ENCODE assay signal across 8 mouse cellular contexts in genomic region chr19:47317063-47317938, GRCm38 (mm10).
DNase-seq lines count a peak whose midpoint lies in the region; ATAC-seq and TF ChIP-seq lines count a peak whose summit lies in the region.

No protein-coding gene starts in this region.

- 72% methylated on average over 15 of the region's 15 CpGs for WGBS in midbrain, embryonic 10.5 days
- 59% methylated on average over 15 of the region's 15 CpGs for WGBS in midbrain, embryonic 15.5 days
- WGBS in forebrain, embryonic 12.5 days, result 62% methylated on average over 15 of the region's 15 CpGs
- WGBS in stomach, postnatal 0 days, result 50% methylated on average over 15 of the region's 15 CpGs

- no peak overlapping the region for H3K9ac ChIP-seq in midbrain, embryonic 15.5 days
- H3K9ac ChIP-seq in forebrain, embryonic 12.5 days, result no peak overlapping the region
- peak overlapping the region; percentile 1; the same call in 1 of the 2 replicates for H3K9ac ChIP-seq in stomach, postnatal 0 days (ENCODE audit: low read length)

- H3K36me3 ChIP-seq in midbrain, embryonic 10.5 days, result no peaks in the 10 kb centered on the region
- no peaks in the 10 kb centered on the region for H3K36me3 ChIP-seq in midbrain, embryonic 15.5 days (replicated peaks)
- H3K36me3 ChIP-seq in forebrain, embryonic 12.5 days (replicated peaks), result no peaks in the 10 kb centered on the region
- H3K36me3 ChIP-seq in stomach, postnatal 0 days (ENCODE audit: control insufficient read depth, insufficient read depth, low read length), result no peaks in the 10 kb centered on the region

- TF ChIP-seq CTCF in stomach, postnatal 0 days (IDR thresholded peaks at IDR 0.05; ENCODE audit: low read depth), result peak; percentile 26

- no peaks in the 10 kb centered on the region for H3K9me3 ChIP-seq in midbrain, embryonic 10.5 days (replicated peaks)
- H3K9me3 ChIP-seq in midbrain, embryonic 15.5 days, result no peaks in the 10 kb centered on the region
- H3K9me3 ChIP-seq in forebrain, embryonic 12.5 days, result no peaks in the 10 kb centered on the region
- no peaks in the 10 kb centered on the region for H3K9me3 ChIP-seq in stomach, postnatal 0 days (ENCODE audit: control insufficient read depth, low read length)

- ATAC-seq in midbrain, embryonic 15.5 days (replicated peaks), result no peak
- ATAC-seq in forebrain, embryonic 12.5 days (ENCODE audit: low FRiP score), result peak; percentile 31; the same call in 1 of the 2 replicates
- ATAC-seq in stomach, postnatal 0 days (ENCODE audit: low FRiP score, low TSS enrichment), result no peak

- peak overlapping the region; percentile 50; the same call in 1 of the 2 replicates for H3K27ac ChIP-seq in midbrain, embryonic 10.5 days (replicated peaks)
- no peak overlapping the region for H3K27ac ChIP-seq in midbrain, embryonic 15.5 days
- peak overlapping the region; percentile 62 for H3K27ac ChIP-seq in forebrain, embryonic 12.5 days
- H3K27ac ChIP-seq in stomach, postnatal 0 days (replicated peaks), result peak overlapping the region; percentile 97

- H3K4me3 ChIP-seq in midbrain, embryonic 10.5 days, result no peak overlapping the region
- H3K4me3 ChIP-seq in midbrain, embryonic 15.5 days, result no peak overlapping the region
- no peak overlapping the region for H3K4me3 ChIP-seq in forebrain, embryonic 12.5 days (replicated peaks)
- H3K4me3 ChIP-seq in stomach, postnatal 0 days (ENCODE audit: low read depth, low read length), result no peak overlapping the region

- intact Hi-C loops in heart, postnatal 14 days (cut with DNase I), result no loop called here
- intact Hi-C loops in left cerebral cortex, postnatal 25 days (cut with DNase I), result no loop called here

- H3K4me2 ChIP-seq in midbrain, embryonic 15.5 days, result no peak overlapping the region
- H3K4me2 ChIP-seq in forebrain, embryonic 12.5 days, result no peak overlapping the region
- no peak overlapping the region; the same call in 1 of the 2 replicates for H3K4me2 ChIP-seq in stomach, postnatal 0 days (replicated peaks; ENCODE audit: low read depth)

- H3K4me1 ChIP-seq in midbrain, embryonic 10.5 days, result peaks cover 81% of the 10 kb centered on the region
- peaks cover 34% of the 10 kb centered on the region for H3K4me1 ChIP-seq in midbrain, embryonic 15.5 days
- peaks cover 64% of the 10 kb centered on the region for H3K4me1 ChIP-seq in forebrain, embryonic 12.5 days
- peaks cover 31% of the 10 kb centered on the region for H3K4me1 ChIP-seq in stomach, postnatal 0 days (replicated peaks; ENCODE audit: control insufficient read depth, insufficient read depth)

- no peak for TF ChIP-seq EP300 in stomach, postnatal 0 days (optimal IDR thresholded peaks at IDR 0.05)

- H3K27me3 ChIP-seq in midbrain, embryonic 10.5 days (ENCODE audit: low read depth, poor library complexity, severe bottlenecking), result peaks cover 11% of the 10 kb centered on the region
- no peaks in the 10 kb centered on the region for H3K27me3 ChIP-seq in midbrain, embryonic 15.5 days (replicated peaks)
- H3K27me3 ChIP-seq in forebrain, embryonic 12.5 days, result peaks cover 17% of the 10 kb centered on the region; the same call in 1 of the 2 replicates
- H3K27me3 ChIP-seq in stomach, postnatal 0 days (ENCODE audit: control insufficient read depth, insufficient read depth, low read length), result no peaks in the 10 kb centered on the region

- DNase-seq in midbrain, embryonic 10.5 days (ENCODE audit: low spot score), result no peak
- peak; percentile 66 to 73 for DNase-seq in heart, postnatal 14 days
- peak; percentile 60 to 75 for DNase-seq in left cerebral cortex, postnatal 25 days (ENCODE audit: low spot score in 2 of 2)
- peak; percentile 55 for DNase-seq in stomach, postnatal 0 days (ENCODE audit: low spot score)
- no peak for DNase-seq in cerebellum, adult 11-12 months
- DNase-seq in thymus, postnatal 4 days, result no peak

Comparison
In these comparisons a context has a peak if more than half of its experiments do, and no peak if none do; other contexts are left out.
1. DNase-seq: peak in heart, postnatal 14 days (2 of 2), left cerebral cortex, postnatal 25 days (2 of 2) and stomach, postnatal 0 days (single experiment); none in midbrain, embryonic 10.5 days (single experiment), cerebellum, adult 11-12 months (single experiment) and thymus, postnatal 4 days (single experiment).